Mouse (Mus musculus) C2C12 (cell line): ENCODE data around the gene Trappc3l. TPM values are rescaled to one million over a fixed set of nuclear protein-coding genes. Genes with fewer than 3 reads are reported as not detected.

ENCODE experiments used
- H3K27me3 ChIP-seq: one replicate; pipeline ENCODE4 v1.6.1; 2011; ENCODE audit not compliant: control insufficient read depth, insufficient read depth, insufficient read length
- H3K36me3 ChIP-seq: one replicate; pipeline ENCODE4 v1.6.1; 2011; ENCODE audit not compliant: control insufficient read depth, insufficient read depth
- H3K4me3 ChIP-seq: one replicate; pipeline ENCODE4 v1.5.1; 2011; ENCODE audit warnings: mild to moderate bottlenecking, control low read depth; ENCODE audit not compliant: poor library complexity, insufficient read depth, severe bottlenecking
- H3K79me2 ChIP-seq: one replicate; pipeline ENCODE4 v1.6.1; 2011; ENCODE audit not compliant: control insufficient read depth, insufficient read depth
- H3K79me3 ChIP-seq: one replicate; pipeline ENCODE4 v1.6.1; 2011; ENCODE audit warnings: low read depth, control low read depth
- H3ac ChIP-seq: one replicate; pipeline ENCODE3; 2011; ENCODE audit warnings: low read depth; ENCODE audit not compliant: control insufficient read depth, insufficient read length
- CEBPB ChIP-seq: IDR thresholded peaks from one replicate; pipeline ENCODE4 v1.6.1; 2011; ENCODE audit warnings: low read depth, mild to moderate bottlenecking, control low read depth, moderate library complexity
- CTCF ChIP-seq: IDR thresholded peaks from one replicate; pipeline ENCODE4 v1.5.1; 2011; ENCODE audit not compliant: control insufficient read depth, insufficient read depth, insufficient read length
- FOSL1 ChIP-seq: IDR thresholded peaks from one replicate; pipeline ENCODE4 v1.8.0; 2011; ENCODE audit warnings: mild to moderate bottlenecking, low read length; ENCODE audit not compliant: poor library complexity, insufficient read depth, severe bottlenecking
- MAX ChIP-seq: IDR thresholded peaks from one replicate; pipeline ENCODE4 v1.6.1; 2011; ENCODE audit warnings: mild to moderate bottlenecking, control low read depth
- MYOD1 ChIP-seq: IDR thresholded peaks from one replicate; pipeline ENCODE4 v1.6.1; 2011; ENCODE audit warnings: low read depth; ENCODE audit not compliant: control insufficient read depth, insufficient read length
- MYOG ChIP-seq: IDR thresholded peaks from one replicate; pipeline ENCODE4 v1.6.1; 2011; ENCODE audit not compliant: control insufficient read depth, insufficient read length; ENCODE audit errors: extremely low read depth
- USF1 ChIP-seq: IDR thresholded peaks from one replicate; pipeline ENCODE4 v1.6.1; 2011; ENCODE audit warnings: low read depth, mild to moderate bottlenecking, control low read depth, moderate library complexity
- polyA plus RNA-seq: library from polyadenylated mRNA; unstranded; fragments of >200 nt; fragmentation: generic; extraction: Trizol; gene quantifications from one replicate; pipeline ENCODE4 v1.2.1, GENCODE M21; 2012; ENCODE audit warnings: missing spikeins

Trappc3l gene
- polyA plus RNA-seq, 1 experiment: not detected

DNA sequence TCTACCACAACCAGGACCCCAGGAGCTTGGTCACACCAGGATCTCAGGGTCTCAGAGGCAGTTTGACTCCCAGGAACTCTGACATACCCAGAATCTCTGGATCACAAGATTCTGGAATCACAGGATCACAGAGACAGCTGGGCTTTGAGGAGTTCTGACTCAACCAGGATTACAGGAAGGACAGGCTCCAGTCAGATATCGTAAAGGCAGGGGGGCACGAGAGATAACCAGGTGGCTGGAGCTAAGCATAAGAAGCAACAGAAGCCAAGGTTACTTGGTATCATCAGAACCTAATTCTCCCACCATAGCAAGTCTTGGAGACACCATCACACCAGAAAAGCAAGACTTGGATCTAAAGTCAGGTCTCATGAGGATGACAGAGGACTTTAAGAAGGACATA lies 104.3 kb downstream of the Trappc3l start:
- no peaks in the 10 kb centered on the region for H3K36me3 ChIP-seq
- TF ChIP-seq CEBPB: no peak
- no peak for TF ChIP-seq MAX
- no peak for TF ChIP-seq MYOD1
- TF ChIP-seq MYOG: no peak
- TF ChIP-seq CTCF: no peak
- TF ChIP-seq USF1: no peak
- no peak for TF ChIP-seq FOSL1
- H3K79me3 ChIP-seq: no peaks in the 10 kb centered on the region
- no peaks in the 10 kb centered on the region for H3K27me3 ChIP-seq
- H3ac ChIP-seq: no peak overlapping the region
- H3K79me2 ChIP-seq: no peaks in the 10 kb centered on the region
- no peak overlapping the region for H3K4me3 ChIP-seq

DNA sequence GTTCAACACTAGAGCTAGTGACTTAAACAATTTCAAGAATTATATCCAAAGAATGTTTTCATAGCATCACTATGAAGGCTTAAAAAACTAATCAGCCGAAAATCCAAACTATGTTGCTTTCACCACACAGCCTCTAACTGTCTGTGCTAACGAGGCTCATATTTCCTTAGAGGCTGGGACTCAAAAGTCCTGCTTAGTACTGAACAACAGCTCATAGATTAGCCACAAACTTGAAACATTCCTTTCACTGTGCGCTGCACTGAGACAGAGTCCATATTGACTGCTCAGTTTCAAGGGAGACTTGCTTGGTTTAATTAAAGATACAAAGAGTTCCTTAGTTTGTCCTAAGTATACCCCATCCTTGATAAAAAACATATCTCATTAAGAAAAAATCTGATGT lies 112.4 kb downstream of the Trappc3l start:
- TF ChIP-seq CTCF (no peak), USF1 (no peak), MYOD1 (no peak), MYOG (no peak), MAX (no peak), FOSL1 (no peak), CEBPB (no peak)
- H3K4me3 ChIP-seq: no peak overlapping the region

DNA sequence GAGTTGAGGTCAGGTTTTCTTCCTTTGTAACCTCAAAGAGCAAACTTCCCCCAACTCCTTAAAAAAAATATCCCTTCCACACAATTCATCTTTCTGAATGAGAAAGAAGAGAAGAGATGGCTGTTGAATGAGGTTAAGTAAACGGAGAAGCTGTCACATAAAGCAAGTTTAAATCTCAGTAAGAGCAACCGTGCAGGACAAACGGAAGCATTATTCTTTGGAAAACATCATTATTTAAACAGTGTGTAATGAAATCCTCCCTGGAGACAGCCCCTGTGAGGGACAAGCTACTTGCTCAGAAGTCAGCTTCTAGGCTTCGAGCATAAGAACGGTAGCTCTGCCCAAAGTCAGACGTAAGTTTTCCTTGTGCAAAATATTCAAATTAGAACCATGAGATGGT lies 113.1 kb downstream of the Trappc3l start:
- Histone ChIP-seq H3ac (no peak overlapping the region), H3K4me3 (no peak overlapping the region), H3K36me3 (peaks cover 42% of the 10 kb centered on the region), H3K79me3 (no peaks in the 10 kb centered on the region), H3K79me2 (no peaks in the 10 kb centered on the region), H3K27me3 (no peaks in the 10 kb centered on the region)
- TF ChIP-seq MYOG (no peak), MAX (no peak), MYOD1 (no peak), CTCF (no peak), USF1 (no peak), FOSL1 (no peak), CEBPB (no peak)

More for the DNA sequence above, 112.4 kb downstream of the Trappc3l start:
- H3K27me3 ChIP-seq: no peaks in the 10 kb centered on the region
- no peaks in the 10 kb centered on the region for H3K79me3 ChIP-seq
- no peak overlapping the region for H3ac ChIP-seq
- H3K36me3 ChIP-seq: peaks cover 36% of the 10 kb centered on the region
- no peaks in the 10 kb centered on the region for H3K79me2 ChIP-seq

DNA sequence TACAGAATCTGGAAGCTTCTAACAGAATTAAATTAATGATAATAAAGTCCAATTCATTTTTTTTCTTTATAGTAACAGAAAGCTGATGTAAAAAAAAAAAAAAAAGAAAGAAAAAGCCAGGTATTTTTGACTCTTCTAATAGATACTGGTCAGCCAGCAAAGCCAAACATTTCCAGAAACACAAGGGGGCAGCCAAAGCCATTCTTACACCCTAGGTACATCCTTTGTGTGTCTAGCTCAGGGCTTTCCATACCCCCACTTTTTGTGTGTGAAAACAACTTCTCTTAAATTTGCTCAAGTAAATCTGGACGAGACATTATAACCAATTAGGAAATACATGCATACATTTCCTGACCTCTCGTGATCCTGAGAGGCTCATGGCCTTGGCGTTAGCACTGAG lies 114.4 kb downstream of the Trappc3l start:
- Histone ChIP-seq H3K36me3 (peaks cover 51% of the 10 kb centered on the region), H3K79me2 (no peaks in the 10 kb centered on the region), H3ac (no peak overlapping the region), H3K4me3 (no peak overlapping the region), H3K27me3 (no peaks in the 10 kb centered on the region), H3K79me3 (no peaks in the 10 kb centered on the region)
- TF ChIP-seq USF1: no peak
- no peak for TF ChIP-seq MAX
- no peak for TF ChIP-seq CTCF
- no peak for TF ChIP-seq CEBPB
- TF ChIP-seq MYOG: no peak
- TF ChIP-seq MYOD1: no peak
- TF ChIP-seq FOSL1: no peak

DNA sequence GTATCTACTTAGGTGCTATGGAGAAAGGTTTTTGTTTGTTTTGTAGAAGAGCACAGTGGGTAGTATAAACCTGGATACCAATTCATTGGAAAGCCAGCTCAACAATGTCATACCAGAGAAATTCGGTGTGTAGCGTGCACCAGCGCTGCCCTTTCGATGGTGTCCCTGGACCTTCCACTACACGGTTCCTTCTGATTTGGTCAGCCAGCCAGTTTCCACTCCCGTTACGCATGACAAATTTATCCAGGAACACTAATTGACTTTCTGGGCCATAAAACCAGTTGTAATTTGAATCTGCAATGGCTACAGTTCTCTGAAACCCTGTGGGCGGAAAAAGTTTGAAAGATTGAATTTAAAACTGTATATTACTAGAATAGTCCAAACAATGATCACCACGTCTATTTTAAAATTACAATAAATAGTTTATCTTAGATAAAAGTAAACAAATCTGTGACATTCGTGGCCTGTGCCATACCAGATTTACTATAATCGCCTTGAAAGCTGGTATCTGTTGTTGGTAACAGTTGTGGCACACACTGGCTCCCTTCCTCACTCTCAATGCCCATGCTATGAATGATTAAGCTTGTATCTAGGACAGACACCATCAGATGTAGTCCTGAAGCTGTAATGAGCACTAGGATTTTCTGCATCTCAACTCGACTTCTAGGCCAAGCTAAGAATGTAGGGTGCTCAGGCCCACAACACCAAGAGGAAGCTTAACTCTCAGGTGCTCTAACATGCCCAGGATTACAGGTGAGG lies 118.6 kb downstream of the Trappc3l start:
- Histone ChIP-seq H3K79me2 (no peaks in the 10 kb centered on the region), H3K36me3 (peaks cover 62% of the 10 kb centered on the region), H3ac (no peak overlapping the region), H3K79me3 (no peaks in the 10 kb centered on the region), H3K27me3 (no peaks in the 10 kb centered on the region), H3K4me3 (no peak overlapping the region)
- TF ChIP-seq USF1 (no peak), MAX (no peak), MYOG (no peak), CTCF (no peak), FOSL1 (no peak), CEBPB (no peak), MYOD1 (no peak)

Other genes with a start within 250 kb of the Trappc3l start
- not detected for gene Sult3a1, start 179.9 kb upstream of the Trappc3l start, polyA plus RNA-seq
- not detected for gene Rsph4a, start 132.5 kb upstream of the Trappc3l start, polyA plus RNA-seq
- gene Zup1, start 86.3 kb upstream of the Trappc3l start, polyA plus RNA-seq: 1.7 TPM
- 114 TPM for gene Rwdd1, start 18.0 kb upstream of the Trappc3l start, polyA plus RNA-seq
- gene Calhm4, start 6.7 kb downstream of the Trappc3l start, polyA plus RNA-seq: not detected
- 0.13 TPM for gene Calhm5, start 58.9 kb downstream of the Trappc3l start, polyA plus RNA-seq
- not detected for gene Calhm6, start 90.4 kb downstream of the Trappc3l start, polyA plus RNA-seq
- 8.7 TPM for gene Dse, start 170.1 kb downstream of the Trappc3l start, polyA plus RNA-seq
- gene Tspyl1, start 244.6 kb downstream of the Trappc3l start, polyA plus RNA-seq: 15.5 TPM